Mouse (Mus musculus) T-helper 2 cell (primary cell): ENCODE measurements around the gene Ppp2r2c.

Source experiments
- in situ Hi-C: fragments of 300-600 bp; cut with MboI, MseI; formaldehyde crosslinking; loops from one replicate; pipeline ENCODE4 v1.15.1; 2025; ENCODE audit warnings: high pct_unique_total_duplicates

Ppp2r2c gene

DNA sequence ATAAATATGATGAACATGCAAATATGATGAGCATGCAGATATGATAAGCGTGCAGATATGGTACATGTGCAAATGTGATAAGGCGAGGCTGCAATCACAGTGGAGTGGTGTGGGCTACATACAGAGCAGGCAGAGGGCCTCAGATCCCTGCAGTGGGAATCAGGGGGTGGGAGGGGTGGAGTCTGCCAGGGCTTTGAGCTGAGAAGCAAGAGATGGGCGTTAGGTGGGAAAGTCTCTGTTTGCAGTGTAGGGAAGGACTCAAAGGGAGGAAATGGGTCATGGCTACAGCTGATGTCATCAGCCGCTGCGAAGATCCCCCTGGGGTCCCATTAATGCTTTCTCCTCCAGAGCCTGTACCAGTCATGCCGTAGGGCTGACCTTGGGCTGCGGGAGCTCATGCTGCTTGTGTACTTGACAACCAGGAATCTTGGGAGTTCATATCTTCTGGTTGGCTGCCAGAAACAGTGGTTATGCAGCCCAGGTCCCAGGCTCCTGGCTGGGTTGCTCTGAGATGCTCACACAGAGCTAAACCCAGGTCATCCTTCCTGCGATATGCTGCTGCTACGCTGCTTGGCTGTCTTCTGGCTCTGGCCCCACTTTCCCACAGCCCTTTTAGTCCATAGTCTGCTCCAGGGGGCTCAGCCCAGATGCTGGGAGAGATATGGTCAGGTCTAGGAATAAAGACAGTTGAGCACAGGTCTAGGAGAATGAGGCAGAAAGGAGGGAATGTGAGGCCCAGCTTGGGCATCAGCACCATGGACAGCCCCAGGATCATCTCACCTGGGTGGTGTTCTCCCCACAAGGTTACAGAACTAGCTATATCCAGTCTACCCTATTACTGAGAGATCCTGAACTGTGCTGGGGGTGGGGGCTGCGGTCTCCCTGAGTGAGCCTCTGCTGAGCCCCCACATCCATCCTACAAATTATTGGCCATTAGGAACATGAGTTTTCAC is 27.6 kb downstream of the Ppp2r2c start:
- in situ Hi-C loops = no loop called here

DNA sequence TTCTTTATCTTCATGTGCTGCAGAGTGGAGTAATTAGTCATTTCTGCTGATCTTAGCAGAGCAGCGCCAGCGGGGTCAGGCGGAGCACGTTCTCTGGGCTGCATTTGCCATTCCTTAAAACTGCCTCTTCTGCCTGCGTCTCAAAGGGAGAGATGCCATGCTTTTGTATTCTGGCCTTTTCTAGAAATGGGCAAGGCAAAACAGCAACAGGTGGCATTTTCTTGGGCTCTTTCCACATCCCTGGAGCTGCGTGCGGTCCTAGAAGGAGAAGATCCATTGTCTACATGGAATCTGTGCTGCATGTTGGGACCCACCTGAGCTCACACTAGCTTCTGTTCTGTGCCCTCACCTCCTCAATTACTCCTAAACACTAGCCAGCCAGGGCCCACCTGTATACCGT is 29.7 kb downstream of the Ppp2r2c start:
- in situ Hi-C loops = no loop called here

DNA sequence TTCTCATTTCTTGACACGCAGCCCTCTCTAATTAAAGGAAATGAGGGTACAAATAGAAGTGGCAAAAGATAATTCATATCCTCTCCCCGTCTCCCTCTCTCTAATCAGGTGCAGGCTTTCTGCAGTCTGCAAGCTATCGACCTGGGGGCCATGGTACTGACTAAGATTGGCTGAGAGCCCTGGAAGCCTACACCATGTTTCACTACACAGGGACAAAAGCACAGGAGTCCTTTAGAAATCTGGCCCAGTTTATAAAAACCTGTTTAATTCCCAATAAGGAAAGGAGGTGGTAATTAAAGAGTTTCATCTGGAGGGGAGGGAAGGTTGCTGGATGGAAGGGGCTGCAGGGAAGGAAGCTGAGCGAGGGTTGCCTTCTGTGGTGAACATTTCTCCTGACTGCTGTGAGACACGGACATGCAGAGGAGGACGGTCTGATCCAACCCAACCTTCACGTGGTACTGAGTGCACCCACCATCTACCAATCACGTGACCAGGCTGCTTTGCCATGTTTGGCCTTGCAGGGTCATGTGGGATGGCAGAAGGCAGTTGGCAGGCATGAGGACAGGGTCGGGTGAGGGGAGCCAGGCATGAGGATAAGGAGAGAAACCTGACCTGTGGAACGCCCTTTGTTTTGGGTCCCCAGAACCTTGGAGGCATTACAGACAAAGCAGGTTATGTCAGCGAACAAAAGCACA is 30.2 kb downstream of the Ppp2r2c start:
- in situ Hi-C loops = no loop called here

DNA sequence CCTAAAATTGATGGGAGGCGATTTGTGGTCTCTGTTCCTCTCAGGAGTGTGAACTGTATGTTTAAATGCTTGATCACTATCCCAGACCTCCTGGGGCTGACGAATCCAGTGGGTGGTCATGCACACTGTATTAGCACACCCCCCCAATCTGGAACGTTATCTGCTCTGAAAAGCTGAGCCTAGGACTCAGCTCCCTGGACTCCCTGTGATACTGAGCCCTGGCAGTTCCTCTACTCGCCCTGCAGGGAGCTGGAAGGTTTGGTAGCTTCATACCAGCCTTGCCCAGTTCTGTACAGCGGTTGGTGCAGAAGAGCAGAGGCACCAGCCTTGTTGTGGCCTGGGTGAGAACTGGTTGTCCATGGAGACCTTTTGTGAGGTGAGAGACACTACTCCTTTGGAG is 31.1 kb downstream of the Ppp2r2c start:
- in situ Hi-C loops = no loop called here

DNA sequence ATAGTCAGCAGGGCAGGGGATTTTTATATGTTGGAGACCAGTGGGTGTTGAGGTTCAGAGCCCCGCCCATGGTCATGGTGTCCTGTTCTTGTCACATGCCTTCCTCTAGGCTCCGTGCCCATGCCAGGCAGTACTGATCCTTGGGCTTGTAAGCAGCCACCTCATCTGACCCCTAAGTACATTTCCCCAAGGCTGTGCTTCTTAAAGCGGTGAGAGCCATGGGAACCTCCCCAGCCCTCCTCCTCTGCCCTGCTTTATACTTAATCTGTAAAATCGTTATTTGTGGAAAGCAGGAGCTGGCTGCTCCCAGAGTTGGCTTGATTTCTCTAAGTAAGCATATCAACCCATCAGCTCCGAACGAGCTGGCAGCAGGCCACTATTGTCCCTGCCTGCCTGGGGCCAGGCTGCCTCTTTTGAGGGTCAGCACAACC is 31.9 kb downstream of the Ppp2r2c start:
- in situ Hi-C loops = no loop called here

DNA sequence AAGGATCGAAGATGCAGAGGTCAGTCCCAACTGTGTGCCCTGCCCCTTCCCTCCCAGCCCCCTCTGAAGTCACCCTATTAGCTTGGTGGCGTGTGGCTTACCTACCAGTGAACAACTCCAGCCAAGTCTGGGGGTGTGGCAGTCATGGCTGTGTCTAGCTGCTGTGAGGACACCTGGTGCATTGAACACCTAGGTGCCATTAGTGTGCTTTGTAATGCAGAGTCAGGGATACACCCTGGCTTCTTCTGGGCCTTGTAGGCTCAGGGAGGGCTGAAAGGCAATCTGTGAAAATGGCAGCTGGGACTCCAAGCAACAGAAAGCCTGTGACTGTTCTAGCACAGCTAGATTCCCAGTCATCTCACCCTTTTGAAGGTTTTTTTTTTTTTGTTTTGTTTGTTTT is 34.5 kb downstream of the Ppp2r2c start:
- in situ Hi-C loops = no loop called here

DNA sequence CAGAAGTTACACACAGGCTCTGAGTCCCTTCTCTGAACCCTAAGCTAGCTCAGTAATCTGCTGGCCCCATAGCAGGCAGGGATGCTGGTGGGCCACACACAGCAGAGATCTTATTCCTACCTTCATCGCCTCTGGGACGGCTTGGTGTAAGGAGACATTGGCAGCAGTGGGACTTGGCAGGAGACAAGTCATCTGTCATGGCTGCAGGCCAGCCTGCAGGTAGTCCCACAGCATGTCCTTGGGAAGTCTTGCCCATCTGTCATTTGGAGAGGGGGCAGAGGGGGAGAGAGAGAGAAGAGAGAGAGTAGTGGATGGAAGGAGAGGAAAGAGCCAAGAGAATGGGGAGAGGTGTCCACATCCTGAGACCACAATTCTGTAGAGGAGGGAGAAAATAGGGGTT is 35.8 kb downstream of the Ppp2r2c start:
- in situ Hi-C loops = no loop called here

DNA sequence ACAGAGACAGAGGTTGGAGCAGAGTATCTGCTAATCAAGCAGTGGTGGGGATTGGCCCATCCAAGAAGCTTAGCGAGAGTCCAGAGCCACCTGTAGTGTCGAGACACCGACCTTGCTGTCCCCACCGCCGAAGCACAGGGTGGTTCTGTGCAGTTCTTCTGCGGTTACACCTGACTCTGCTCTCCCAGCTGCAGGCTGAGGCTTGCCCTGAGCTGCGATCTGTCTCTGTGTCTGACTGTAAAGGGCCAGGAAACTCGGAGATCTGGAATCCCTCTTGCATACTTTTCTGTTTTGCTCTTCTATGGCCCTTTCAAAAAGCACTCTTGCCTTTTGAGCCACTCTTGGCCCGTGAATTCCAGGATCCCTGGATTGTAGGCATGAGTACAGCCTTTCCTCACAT is 36.4 kb downstream of the Ppp2r2c start:
- in situ Hi-C loops = no loop called here

DNA sequence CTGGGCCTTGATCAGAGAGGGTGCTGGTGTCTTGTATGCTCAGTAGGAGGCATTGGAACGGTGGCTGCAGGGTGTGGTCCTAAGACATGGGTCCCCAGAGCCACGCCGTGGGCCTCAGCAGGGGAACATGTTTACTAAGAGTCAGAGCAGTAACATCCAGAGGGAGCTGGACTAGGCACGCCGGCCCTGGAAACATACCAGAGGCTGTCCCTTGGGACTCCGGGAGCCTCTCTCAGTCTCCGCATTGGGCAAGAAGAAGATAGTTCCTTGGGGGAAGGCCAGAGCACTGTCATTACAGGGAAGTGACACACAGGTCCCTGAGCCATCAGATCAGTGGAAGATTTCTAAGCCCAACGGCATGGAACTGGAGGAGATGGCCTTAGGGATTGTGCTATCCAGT is 36.9 kb downstream of the Ppp2r2c start:
- in situ Hi-C loops = no loop called here

DNA sequence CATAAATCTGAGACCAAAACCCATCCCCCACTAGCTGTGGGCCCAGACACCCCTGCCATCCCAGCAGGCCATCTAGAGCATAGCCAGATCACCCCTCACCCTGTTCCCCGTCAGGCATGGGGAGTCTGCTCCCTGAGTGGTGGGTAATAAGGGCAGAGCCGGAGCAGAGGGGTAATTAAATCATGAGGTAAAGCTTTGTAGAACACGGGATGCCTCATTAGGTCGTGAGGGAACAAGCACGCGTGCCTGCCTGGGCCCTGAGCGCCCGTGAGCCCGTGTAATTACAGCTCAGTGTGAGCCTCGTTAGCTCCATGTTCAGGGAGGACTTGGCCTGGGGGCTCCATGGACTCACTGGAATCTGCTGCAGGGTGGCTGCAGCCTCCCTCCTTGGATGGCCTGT is 39.4 kb downstream of the Ppp2r2c start:
- in situ Hi-C loops = no loop called here

DNA sequence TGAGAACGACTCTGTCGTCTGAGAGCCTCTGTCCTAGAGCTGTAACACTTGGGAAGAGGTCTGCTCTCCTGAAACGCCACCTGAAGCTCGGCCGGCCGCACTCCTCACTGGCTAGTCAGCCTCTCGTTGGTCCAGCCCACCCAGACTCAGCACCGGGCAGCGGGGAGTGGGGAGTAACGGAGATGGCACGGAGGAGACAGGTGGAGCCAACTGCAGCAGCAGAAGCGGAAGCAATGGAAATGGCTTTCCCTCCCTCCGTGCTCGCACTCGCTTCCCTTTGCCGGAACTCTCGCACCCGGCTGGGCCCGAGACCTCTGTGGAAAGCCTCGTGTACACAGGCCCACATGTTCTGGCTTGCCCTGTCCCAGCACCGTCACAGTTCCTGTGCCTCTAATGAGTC is 41.2 kb downstream of the Ppp2r2c start:
- in situ Hi-C loops = no loop called here

DNA sequence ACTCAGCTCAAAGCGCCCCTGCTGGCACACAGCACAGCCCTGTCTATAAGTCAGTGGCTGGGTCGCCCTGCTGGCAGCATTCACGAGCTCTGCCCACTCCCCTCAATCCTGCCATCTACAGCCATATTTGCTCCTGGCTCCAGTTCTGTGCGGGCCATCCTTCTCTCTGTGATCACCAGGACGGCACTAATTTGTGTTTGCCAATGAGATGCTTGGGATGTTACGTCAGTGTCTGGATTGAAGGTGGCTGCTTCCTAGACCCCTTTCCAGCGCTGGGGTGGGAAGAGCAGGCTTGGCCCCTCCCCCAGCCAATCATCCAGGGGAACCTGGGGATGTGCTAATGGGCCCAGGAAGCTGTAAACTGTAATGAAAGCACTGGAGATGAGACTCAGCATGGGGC is 42.7 kb downstream of the Ppp2r2c start:
- in situ Hi-C loops = no loop called here

DNA sequence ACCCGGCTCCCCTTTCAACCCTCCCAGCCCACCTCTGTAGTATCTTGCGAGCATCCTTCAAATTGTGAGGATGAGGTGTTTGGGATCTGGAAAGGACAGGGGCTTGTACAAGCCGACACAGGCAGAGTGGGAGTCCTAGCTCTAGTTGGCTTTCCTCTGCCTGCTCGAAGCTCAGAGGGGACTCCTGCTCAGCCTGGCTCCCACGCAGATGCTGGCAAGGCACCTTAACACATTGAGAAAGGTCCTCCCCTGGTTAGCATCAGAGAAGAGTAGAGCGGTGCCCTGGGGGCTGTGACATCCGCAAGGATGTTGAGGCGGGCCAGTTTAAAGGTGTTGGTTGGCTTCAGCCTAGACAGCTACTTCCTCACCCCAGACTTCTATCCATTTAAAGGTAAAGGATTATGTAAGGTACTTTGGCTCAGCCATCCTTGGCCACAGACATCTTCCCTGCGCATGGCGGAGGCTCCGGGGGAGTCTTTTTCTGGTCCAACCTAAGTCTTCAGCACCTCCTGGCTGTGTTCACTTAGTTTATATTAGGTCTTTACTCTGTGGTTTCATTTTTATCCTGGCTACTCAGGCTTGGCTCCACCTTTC is 43.5 kb downstream of the Ppp2r2c start:
- in situ Hi-C loops = no loop called here

DNA sequence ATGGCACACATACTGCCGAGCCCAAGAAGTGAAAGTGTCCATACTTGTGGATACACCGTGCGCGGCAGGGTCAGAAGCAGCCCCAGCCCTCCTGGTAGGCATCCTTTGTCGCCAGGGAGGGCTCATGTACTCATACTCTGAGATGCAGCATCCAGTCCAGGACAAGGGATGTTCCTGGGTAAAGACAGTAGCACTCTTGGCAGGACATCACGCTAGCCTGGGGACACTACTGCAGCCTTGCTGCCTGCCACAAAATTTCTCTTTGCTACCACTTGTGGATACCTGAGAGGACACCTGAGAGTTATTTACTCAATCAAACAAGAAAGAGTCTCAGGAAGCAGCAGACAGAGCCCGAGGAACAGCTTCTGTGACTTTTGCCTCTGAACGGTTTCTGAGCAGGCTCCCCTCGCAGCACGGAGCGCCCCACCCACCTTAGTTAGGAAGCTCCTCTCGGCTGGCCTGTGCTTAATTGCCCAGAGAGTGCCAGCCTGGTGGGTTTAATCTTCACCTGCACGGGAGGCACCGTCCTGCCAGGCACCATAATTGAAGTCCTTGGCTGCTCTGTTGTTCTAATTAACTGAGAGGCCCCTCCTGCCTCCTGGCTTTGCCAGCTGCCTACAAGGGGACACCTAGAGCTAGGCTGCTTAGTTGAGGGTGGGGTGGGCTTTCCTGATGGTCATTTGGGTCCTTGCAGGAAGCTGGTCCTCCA is 44.4 kb downstream of the Ppp2r2c start:
- in situ Hi-C loops = no loop called here

DNA sequence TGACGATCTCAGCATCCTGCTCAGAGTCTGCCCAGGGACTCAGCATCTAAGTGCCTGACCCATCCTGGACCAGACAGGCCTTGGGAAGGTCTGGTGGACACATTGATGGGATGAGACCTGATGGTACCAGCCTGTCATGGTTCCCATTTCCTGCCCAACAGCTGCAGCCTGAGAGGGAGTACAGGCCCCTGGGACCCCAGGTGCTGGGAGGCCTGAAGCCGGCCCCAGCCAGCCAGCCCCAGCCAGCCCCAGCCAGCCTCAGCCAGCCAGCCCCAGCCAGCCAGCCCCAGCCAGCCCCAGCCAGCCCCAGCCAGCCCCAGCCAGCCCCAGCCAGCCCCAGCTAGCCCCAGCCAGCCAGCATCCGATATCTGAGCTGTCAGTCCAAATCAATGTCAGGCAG is 46.9 kb downstream of the Ppp2r2c start:
- in situ Hi-C loops = no loop called here

DNA sequence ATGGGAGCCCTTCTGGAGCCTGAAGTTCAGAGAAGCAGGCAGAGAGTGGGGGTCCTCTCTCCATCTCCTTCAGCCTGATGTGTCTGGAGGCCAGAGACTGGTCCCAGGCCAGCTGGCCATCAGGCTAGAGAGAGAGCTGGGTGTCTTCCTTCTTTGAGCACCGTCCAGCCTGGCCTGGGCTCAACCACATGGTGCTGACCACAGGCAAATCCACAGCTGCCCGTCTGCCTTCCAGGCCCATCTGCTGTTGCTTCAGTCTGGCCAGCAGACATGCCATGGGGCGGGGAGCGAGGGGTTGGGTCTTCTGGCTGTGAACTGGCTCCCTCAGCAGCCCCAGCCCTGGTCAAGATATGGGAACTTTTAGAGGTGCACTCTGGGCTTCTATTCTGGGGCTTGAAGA is 48.3 kb downstream of the Ppp2r2c start:
- in situ Hi-C loops = no loop called here

DNA sequence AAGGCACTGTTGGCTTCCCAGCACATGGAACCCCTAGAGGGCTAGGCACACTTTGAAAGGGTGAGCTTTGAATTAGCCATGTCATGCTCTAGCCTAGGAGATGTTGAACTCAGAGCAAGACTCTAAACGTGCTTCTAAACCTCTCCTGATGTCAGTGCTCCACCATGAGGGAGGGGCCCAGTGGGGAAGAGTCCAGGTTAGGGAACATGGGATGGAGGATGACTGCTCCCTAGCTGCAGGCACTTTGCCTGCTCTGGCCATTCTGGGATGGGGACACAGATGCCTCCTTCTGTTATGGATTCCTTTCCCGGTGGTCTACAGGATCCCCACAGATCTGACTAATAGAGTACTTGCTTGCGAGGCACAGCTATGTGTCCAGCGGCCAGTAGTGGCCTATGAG is 48.9 kb downstream of the Ppp2r2c start:
- in situ Hi-C loops = no loop called here

DNA sequence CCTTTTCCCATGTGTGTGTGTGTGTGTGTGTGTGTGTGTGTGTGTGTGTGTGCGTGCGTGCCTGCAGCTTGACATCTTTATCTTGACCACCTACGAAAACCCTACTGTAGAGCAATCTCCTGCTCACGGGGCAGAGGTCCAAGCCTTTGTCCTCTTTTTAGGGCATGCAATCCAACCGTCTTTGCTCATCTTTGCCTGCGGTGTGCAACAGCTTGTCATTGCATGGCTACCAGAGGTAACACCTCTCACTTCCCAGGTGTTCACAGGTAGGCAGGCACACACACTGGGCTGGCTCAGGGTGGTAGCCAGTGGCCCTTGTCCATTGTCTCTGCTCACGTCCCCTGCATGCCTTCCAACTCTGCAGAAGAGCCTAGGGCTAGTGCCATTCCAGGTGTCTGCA is 49.7 kb downstream of the Ppp2r2c start:
- in situ Hi-C loops = no loop called here

DNA sequence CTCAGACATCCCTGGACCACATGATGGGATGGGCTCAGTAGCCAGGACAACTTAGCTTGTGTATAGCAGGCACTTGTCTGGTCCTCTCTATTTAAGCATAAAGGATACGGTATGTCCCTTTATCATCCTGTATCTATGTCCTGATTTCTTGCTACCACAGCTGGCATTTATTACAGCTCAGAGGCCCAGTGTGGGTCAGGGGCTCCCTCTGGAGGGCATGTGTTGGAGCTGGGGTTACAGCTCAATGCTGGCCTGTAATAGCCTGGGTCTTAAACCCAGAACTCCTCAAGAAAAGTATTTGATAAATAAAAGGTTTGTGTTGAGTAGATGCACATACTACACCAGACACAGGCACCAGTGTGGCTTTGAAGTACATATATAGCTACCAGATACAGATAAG is 51.8 kb downstream of the Ppp2r2c start:
- in situ Hi-C loops = no loop called here

DNA sequence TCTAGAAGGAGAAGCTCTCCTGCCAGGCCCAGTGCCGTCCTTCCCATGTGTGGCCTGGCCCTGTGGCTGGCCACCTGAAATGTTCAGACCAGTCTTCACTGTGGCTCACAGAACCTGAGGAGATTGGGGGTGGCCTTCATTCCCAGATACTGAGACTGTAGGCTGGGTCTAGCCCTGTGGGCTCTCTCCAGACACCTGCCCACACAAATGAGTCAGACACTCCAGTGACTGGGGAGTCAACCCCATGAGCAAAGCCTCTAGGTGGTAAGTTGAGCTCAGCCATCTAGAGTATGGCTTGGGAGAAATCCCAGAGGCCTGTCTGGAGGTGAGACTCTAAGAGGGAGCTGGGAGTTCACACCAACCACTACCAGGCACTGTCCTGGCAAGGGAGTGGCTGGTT is 53.6 kb downstream of the Ppp2r2c start:
- in situ Hi-C loops = no loop called here

DNA sequence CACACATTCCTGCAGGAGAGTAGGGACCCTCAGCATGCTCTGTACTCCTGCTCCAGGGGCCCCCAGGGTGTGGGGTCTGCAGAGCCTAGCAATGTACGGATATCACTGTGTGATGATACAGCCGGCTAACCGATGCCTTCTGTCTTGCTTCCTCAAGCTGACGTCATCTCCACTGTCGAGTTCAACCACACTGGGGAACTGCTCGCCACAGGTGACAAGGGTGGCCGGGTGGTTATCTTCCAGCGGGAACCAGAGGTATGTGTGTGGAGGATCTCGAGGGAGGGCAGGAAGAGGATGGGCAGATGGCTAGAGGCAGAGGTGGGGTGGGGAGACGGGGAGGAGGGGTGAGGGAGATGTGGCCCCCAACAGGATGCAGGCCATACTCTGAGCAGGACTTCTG is 54.5 kb downstream of the Ppp2r2c start:
- in situ Hi-C loops = no loop called here
